Mouse (Mus musculus): ENCODE data around the gene Map1b.

- TF ChIP-seq CTCF (IDR thresholded peaks at IDR 0.05; ENCODE audit: insufficient read depth, low read depth, low read length) (no peak), POLR2A (IDR thresholded peaks at IDR 0.05; ENCODE audit: insufficient read depth, low read depth, low read length) (no peak)
These were observed 69.3 kb downstream of the Map1b start for GRCm38 (mm10) chr13:99447002-99447401.

Measured in olfactory bulb, adult 2 months (tissue).